Mouse (Mus musculus): ENCODE results near the gene E130114P18Rik. TPM values are rescaled to one million over a fixed set of nuclear protein-coding genes. Genes with fewer than 3 reads are reported as not detected.

The E130114P18Rik gene
- total RNA-seq, 1 experiment from 2014 or later = not detected

DNA sequence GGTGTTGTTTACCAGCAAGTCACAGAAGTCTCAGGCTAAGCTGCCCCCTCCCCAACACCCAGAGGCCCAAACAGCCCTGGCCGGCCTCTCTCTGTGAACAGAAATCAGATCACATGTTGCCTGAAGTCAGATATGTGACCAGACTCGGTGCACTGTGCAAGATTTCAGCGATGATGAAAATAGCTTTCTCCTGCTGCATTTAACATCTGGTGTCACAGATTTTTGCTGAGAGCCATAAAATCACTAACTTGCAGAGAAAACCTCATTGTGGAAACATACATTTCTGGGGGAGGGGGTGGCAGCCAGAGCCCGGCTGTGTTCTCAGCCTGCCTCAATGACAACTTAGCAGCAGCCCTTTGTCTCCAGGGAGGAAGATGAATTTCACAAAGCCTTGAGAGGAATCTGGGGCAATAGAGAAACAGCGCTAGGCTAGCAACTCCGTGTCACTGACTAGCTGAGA is 142.6 kb downstream of the E130114P18Rik start:
- no peak for ATAC-seq (replicated peaks; ENCODE audit: insufficient number of reproducible peaks, low FRiP score, low TSS enrichment, poor library complexity, severe bottlenecking)

- ATAC-seq (replicated peaks; ENCODE audit: insufficient number of reproducible peaks, low FRiP score, low TSS enrichment, poor library complexity, severe bottlenecking) = no peak
Observed at GRCm38 (mm10) chr4:97628881-97629605, 148.8 kb downstream of the E130114P18Rik start.

DNA sequence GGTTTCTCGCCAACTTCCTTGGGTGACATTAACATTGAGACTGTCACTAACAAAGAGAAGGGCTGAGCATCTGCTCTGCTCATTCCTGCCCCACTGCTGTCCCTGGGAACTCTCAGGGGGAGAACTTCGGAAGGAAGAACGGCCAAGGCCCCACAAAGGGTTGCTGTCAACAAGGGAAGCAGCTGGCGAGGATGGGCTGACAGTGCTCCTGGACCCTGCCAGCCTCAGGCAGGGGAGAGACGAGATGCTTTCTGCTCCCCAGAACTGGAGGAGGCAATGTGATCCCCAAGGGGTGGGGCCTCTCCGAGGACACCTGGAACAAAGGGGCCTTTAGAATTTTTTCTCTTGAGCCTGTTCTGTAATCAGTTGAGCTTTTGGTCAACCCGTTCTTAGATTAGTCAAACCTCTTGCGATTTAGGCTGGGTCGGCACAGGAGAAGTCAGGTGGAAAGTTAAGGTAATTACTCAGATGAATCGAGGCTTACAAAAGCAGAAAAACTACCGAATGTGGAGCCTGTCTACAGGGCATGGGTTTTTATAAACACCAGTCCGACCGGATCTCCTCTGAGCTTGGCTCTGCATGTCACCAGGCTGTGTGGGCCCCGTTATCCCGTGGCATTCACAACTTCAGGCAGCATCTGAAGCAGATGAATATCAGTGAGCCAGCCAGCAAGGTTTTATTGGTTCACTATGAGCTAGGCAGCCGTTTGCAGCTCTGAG is 151.7 kb downstream of the E130114P18Rik start:
- ATAC-seq (replicated peaks; ENCODE audit: insufficient number of reproducible peaks, low FRiP score, low TSS enrichment, poor library complexity, severe bottlenecking) = no peak

GRCm38 (mm10) chr4:97623165-97623564 is 154.7 kb downstream of the E130114P18Rik start:
- ATAC-seq (replicated peaks; ENCODE audit: insufficient number of reproducible peaks, low FRiP score, low TSS enrichment, poor library complexity, severe bottlenecking) = no peak

DNA sequence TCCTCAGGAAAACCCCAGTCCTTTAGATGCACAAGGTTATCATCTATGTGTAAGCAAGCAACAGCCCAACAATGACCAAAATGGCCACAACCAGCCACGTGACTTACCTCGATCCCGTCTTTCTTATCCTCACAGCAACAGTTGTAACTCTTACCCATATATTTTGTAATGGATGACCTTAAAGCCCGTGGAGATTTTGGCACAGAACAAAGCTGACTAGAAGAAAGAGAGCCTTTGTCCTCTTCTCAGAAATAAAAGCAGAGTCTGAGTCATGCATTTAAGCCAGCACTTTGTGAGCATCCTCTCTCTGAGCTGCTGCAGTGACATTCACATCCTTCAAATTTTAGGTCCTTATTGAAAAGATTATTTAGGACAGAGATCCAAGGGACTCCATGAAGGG is 156.1 kb downstream of the E130114P18Rik start:
- no peak for ATAC-seq (replicated peaks; ENCODE audit: insufficient number of reproducible peaks, low FRiP score, low TSS enrichment, poor library complexity, severe bottlenecking)

GRCm38 (mm10) chr4:97620409-97620808 is 157.5 kb downstream of the E130114P18Rik start:
- no peak for ATAC-seq (replicated peaks; ENCODE audit: insufficient number of reproducible peaks, low FRiP score, low TSS enrichment, poor library complexity, severe bottlenecking)

- ATAC-seq (replicated peaks; ENCODE audit: insufficient number of reproducible peaks, low FRiP score, low TSS enrichment, poor library complexity, severe bottlenecking) = no peak
Observed at GRCm38 (mm10) chr4:97618668-97619373, 159.1 kb downstream of the E130114P18Rik start.

DNA sequence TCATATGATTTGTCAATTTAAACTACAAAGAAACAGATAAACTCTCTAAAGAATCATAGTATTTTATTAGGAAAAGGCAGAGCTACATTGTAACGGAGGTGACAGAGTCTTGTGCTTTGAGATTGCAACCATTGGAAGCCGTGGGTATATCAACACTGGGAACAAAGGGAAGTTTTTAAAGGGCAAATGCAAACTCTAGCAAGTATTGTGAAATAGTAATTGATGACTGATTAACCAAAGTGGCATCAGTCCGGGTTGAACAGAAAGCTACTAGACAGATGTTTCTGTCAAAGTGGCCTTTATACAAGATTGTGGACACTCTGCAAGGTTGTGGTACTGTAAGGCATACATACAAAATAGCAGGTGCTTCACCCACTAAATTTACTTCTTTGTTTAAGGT is 162.8 kb downstream of the E130114P18Rik start:
- ATAC-seq (replicated peaks; ENCODE audit: insufficient number of reproducible peaks, low FRiP score, low TSS enrichment, poor library complexity, severe bottlenecking) = no peak

DNA sequence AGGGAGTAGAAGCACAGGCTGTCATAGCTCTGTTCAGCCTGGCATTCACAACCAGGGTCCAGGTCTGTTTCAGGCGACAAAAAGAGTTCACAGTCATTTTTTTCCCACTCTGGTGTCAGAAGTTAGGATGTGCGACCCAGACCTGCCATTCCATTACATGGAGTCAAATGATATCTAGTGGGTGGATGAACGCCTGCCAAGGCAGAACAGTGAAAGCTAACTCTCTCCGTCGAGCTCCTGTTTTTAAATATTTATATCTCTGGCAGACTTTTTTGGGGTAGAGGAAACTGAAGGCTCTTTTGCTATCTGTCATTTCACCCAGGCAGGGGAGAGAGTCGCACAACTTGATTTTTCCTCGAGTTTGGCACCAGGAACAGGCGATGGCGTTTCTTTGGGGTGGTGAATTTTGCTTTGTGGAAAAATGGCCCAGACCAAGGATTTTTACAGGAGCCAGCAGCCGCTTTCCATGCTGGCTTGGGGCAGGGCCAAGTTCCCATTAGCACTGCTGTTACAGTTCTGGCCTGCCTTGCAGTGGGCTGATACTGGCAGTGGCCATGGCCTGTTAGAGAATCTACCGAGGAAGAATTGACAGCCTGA is 166.5 kb downstream of the E130114P18Rik start:
- ATAC-seq (replicated peaks; ENCODE audit: insufficient number of reproducible peaks, low FRiP score, low TSS enrichment, poor library complexity, severe bottlenecking) = no peak

DNA sequence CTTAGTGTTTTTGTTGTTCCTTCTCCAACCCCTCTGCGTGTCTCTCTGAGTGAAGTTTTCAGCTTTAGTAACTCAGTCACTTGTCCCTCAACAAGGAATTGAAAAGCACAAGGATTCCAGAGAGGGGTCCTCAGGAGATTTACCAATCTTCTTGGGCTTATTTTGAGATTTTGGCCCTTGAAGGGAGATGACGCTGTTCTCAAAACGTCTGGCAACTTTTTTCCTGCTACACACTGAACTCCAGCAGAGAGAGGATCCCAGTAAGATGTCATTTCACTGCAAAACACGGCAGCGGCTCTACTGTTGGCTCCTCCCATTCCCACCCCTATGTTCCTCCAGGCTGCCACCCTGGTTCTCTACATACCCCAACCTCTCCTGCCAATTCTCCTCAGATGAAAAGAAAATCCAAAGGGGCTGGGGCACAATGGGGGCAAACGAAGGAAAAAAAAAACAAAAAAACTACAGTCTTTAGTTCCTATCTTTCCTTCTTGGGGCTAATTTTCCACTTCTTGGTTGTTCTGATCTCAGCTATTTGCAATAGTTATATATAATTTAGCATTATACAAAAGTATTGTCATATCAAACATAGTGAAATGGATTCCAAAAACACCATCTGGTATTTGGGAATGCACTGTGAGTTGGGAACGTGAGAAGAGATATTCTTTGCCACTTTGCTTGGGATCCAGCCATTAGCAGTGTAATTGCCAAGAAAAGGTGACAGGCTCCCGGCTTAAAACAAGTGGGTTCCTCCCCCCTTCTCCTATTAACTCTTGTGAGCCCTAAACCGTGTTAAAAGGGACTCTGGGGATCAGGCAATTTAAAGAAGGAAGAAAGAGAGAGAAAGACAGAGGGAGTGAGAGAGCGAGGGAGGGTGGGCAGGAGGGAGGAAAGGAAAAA is 167.8 kb downstream of the E130114P18Rik start:
- ATAC-seq (replicated peaks; ENCODE audit: insufficient number of reproducible peaks, low FRiP score, low TSS enrichment, poor library complexity, severe bottlenecking) = no peak

- ATAC-seq (replicated peaks; ENCODE audit: insufficient number of reproducible peaks, low FRiP score, low TSS enrichment, poor library complexity, severe bottlenecking) = no peak
Observed at GRCm38 (mm10) chr4:97609329-97609728, 168.5 kb downstream of the E130114P18Rik start.

DNA sequence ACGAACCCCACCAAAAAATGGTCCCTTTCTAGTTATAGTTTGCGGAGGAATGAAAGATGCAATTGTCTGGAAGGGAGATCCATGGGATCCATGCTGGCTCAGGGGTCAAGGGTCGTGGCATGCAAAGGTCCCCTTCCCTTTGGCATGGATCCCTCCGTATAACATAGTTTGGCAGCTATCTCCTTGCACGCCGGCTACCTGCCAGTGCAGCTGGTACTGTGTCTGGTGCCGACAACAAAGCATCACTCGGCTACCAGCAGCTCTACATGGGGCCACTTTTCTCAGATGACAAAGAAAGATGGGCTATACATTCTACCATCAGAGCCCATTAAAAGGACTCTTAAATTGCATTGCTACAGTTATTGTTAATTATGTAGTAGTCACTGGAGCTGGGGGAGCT is 169.2 kb downstream of the E130114P18Rik start:
- no peak for ATAC-seq (replicated peaks; ENCODE audit: insufficient number of reproducible peaks, low FRiP score, low TSS enrichment, poor library complexity, severe bottlenecking)

DNA sequence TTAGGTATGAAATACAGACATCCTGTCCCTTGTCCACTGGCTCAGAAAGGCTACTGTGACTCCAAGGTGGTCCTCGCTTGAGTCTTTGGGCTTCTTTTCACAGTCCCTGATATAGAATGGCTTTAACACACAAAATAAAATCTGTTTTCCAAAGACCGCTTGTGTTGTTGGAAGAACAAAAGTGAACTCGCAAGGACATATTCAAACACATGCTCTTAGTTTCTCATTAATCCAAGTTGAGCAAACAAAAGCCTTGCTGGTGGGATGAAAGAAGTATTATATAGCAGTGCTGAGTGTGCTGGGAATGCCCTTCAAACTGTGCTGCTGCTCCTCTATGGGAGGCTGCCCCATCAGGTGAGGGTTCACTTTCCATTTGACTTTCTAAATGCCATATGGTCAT is 169.7 kb downstream of the E130114P18Rik start:
- ATAC-seq (replicated peaks; ENCODE audit: insufficient number of reproducible peaks, low FRiP score, low TSS enrichment, poor library complexity, severe bottlenecking) = no peak

DNA sequence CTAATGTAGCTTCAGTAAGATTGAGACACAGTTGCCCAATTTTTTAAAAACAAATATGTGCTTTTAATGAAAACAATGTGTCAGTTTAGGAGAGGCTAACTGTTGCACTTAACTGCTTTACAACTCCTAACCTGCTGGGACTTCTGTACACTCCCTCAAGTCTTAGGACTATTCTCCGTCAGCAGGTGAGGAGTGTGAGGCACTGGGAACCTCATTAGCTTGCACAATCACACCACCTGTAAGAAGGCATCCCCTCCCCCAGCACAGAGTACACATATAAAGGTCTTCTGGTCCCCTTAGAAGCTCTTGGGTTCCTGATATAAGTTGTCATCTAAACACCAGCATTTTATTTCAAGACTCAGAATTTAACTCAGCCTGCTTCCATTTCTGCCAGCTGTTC is 170.7 kb downstream of the E130114P18Rik start:
- no peak for ATAC-seq (replicated peaks; ENCODE audit: insufficient number of reproducible peaks, low FRiP score, low TSS enrichment, poor library complexity, severe bottlenecking)

DNA sequence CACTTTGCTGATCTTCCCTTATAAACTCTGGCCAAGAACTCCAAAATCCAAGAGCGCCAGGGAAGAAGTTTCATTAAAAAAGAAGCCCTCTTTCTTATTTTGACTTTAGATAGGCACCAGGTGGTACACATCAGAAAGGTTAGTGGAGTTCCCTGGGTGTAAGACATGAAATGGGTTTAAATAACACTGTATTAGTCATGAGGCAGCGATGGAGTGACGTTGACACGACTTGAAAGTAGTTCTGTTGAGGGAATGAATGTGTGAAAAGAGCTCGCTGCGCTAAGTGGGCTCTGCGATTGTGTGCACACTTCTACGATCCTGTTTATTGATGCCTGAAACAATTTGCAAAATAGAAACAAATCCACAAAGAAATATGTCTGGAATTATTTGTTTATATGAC is 171.4 kb downstream of the E130114P18Rik start:
- no peak for ATAC-seq (replicated peaks; ENCODE audit: insufficient number of reproducible peaks, low FRiP score, low TSS enrichment, poor library complexity, severe bottlenecking)

DNA sequence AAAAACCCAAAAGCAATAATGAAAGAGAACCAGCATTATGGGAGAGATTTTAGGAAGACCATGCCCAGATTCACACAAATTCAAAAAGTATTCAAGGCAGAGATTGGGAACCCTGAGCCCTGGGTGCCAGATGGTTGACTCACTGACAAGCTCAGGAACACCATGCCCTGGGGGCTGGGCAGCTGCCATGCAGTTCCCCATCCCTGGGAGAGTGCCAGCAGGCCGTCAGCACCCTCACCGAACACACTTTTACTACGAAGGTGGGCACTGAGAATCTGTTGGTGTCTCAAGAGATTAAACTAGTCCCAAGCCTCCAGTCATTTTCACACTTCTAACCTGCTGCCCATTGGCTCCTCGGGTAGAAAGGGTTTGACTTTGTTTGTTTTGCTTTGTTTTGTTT is 175.3 kb downstream of the E130114P18Rik start:
- ATAC-seq (replicated peaks; ENCODE audit: insufficient number of reproducible peaks, low FRiP score, low TSS enrichment, poor library complexity, severe bottlenecking) = no peak

- no peak for ATAC-seq (replicated peaks; ENCODE audit: insufficient number of reproducible peaks, low FRiP score, low TSS enrichment, poor library complexity, severe bottlenecking)
Observed at GRCm38 (mm10) chr4:97600875-97601835, 176.7 kb downstream of the E130114P18Rik start.
